Mouse (Mus musculus) thymus, postnatal 36 days (tissue): ENCODE results near the gene Klk1b3.
A peak's percentile ranks its signal among the peaks of the same experiment; 100 is the strongest.
"Not testable (repeated sequence)": the region's sequence is repeated elsewhere in the genome, so short reads cannot be mapped to it uniquely, and the experiment has no call there.

ENCODE experiments used
- DNase-seq, 2 experiments: peaks; one replicate each; pipeline ENCODE4 v3.0.0; 2022; ENCODE audit warnings: mixed read lengths in 2 of 2

The Klk1b3 gene

DNA sequence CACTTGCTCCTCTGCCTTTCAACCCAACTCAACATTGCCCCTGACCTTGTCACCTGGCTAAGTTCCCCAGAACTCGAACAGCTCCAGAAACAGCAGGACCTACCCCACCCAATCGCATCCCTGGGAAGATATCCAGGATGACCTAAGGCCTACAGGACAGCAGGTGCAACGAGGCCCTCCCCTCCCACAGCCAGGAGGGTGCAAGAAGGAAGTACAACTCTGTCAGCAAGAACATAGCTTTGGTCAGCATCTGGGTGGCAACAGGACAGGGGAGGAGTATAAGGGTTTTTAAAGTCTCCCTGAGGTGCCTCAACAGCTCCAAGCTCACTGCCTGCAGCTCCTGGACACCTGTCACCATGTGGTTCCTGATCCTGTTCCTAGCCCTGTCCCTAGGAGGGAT, at the start of gene Klk1b3:
Gene Klk1b3, plus strand, starts transcription at position 301 of the 400 bp plus-strand sequence.
- no peak for DNase-seq

GRCm38 (mm10) chr7:44179299-44180045, 18.5 kb upstream of the Klk1b3 start:
- DNase-seq, result no peak

DNA sequence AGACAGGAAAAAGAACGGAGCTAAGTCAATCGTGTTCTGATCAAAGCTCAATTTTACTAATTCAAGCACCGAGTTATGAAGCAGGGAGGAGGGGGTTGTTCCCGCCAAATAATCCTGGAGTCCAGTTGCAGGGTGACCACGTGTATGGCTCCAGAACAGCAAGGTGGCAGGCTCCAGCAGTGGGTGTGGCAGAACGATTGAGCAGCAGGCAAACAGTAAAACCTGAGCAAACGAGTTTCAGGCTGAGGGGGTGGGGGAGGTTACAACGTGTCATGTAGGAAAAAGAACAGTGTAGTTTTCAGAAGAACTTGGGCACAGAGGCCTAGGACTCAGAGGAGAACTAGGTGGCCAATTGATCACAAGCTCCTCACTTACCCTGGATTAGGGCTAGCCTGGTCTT, 11.5 kb upstream of the Klk1b3 start:
- DNase-seq, result not testable (repeated sequence)

DNA sequence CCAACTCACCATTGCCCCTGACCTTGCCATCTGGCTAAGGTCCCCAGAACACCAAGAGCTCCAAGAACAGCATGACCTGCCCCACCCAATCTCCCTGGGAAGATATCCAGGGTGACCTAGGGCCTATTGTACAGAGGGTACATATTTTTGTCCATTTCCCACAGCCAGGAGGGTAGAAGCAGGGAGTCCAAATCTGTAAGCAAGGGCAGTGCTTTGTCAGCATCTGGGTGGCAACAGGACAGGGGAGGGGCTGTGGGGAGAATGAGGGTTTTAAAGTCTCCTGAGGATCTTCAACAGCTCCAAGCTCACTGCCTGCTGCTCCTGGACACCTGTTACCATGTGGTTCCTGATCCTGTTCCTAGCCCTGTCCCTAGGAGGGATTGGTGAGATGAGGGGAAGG, 10.1 kb upstream of the Klk1b3 start, which contains the start of gene Klk1b24:
Gene Klk1b24, plus strand, starts transcription at position 301 of the 400 bp plus-strand sequence.
- DNase-seq, result not testable (repeated sequence)

- DNase-seq, result not testable (repeated sequence)
Observed at GRCm38 (mm10) chr7:44193466-44193865, 4.5 kb upstream of the Klk1b3 start.

- DNase-seq, result not testable (repeated sequence)
Observed at GRCm38 (mm10) chr7:44207135-44207534, 9.1 kb downstream of the Klk1b3 start, which contains the start of gene Klk1b4. TSS of gene Klk1b4 (plus strand) at chr7:44207435.

- DNase-seq, result no peak
Observed at GRCm38 (mm10) chr7:44208307-44208706, 10.3 kb downstream of the Klk1b3 start.

GRCm38 (mm10) chr7:44215645-44216044, 17.7 kb downstream of the Klk1b3 start, which contains the start of gene Klk1b5:
TSS of gene Klk1b5 (plus strand) at chr7:44215945.
- no peak for DNase-seq

- not testable (repeated sequence) for DNase-seq
Observed at GRCm38 (mm10) chr7:44221601-44222000, 23.6 kb downstream of the Klk1b3 start.

GRCm38 (mm10) chr7:44222335-44222734, 24.3 kb downstream of the Klk1b3 start:
- DNase-seq, result not testable (repeated sequence)

- no peak for DNase-seq
Observed at GRCm38 (mm10) chr7:44225076-44225475, 27.1 kb downstream of the Klk1b3 start, which contains the start of gene Klk1. TSS of gene Klk1 (plus strand) at chr7:44225360.

DNA sequence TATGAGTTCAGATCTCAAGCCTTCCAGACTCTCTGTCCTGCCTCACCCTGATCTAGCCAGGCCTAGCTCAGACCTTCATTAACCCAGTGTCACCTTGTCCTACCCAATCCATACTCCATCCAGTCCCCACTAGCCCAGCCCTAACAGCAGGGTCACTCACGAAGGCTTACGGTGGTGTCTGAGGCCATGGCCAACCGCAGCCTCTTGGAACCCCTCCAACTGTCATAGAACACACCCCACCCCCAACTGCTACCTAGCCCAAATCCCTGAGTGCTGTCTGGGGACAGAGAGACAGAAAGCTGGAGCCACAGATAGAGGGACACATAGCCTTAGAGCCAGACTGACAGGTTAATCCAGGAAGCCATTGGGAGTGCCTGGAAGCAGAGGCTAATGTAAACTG, 37.9 kb downstream of the Klk1b3 start, which contains the start of gene Gm36864:
Gene Gm36864, plus strand, starts transcription at position 269 of the 400 bp plus-strand sequence.
- no peak for DNase-seq

DNA sequence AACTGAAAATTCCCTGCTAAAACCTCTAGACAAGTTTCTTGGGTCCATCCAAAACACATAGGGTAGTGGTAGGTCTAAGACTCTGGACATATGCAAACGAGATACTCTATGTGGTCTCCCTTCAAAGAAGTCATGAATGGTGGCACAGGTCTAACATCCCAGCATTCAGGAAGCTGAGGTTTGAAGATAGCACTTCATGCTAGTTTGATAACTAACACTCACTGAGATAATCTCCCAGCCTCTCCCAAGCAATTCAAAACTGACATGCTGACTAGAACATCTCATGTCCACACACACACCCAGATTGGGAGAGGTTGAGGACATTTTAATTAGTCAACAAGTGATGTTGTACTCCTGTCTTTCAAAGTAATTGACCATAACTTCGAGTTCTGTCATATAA, 41.9 kb downstream of the Klk1b3 start:
- DNase-seq, result no peak

- no peak for DNase-seq
Observed at GRCm38 (mm10) chr7:44240712-44241111, 42.7 kb downstream of the Klk1b3 start.

GRCm38 (mm10) chr7:44241163-44241562, 43.2 kb downstream of the Klk1b3 start:
- no peak for DNase-seq

DNA sequence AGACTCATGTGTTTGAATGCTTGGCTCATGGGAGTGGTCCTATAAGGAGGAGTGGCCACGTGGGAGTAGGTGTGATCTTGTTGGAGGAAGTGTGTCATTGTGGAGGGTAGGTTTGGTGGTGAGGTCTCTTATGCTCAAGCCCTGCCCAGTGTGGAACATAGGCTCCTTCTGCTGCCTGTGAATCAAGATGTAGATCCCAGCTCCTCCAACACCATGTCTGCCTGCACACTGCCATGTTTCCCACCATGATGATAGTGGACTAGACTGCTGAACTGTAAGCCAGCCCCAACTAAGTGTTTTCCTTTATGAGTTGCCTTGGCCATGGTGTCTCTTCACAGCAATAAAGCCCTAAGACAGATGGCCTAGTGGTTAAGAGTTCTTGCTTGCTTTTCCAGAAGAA, 46.1 kb downstream of the Klk1b3 start:
- no peak for DNase-seq

DNA sequence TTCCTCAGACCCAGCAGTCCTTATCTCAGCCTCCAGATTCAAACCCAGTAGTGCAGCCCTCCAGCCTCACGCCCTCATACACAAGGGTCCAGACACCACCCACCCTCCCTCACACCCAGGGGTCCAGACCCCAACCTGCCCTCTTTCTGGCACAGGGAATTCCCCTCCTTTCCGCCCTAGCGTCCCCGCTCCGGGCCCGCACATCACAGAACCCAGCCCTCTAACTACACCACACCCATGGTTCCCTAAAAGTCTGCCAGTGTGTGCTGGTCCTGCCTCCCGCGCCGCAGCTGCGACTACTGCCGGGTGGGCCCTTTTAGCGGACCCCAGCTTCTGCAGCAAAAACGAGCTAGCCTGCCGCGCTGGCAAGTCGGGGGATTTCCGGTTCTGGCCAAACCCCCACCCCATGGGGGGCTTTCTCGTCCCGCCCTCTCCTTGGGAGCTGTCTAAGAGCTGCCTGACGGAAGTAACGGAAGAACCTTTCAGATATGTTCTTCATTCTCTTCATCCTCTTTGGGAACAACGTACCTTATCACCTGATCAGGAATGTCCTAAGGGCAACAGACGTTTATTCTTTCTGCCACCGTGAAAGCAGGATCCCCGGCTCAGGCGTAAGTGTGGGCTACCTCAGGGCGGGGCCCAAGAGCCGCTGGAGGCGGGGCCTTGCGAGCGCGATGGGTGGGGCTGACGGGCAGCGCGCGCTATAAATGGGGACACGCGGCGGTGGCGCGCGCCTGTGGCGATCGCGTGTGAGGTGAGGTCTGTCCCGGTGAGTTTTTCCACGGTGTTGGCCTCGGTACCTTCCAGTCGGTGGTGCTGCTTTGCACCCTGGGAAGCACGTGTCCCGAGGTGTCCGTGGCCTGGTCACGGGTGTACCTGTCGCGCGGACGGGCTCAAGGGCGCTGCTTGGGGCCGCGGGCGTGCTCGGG, 48.3 kb downstream of the Klk1b3 start, which contains the start of the genes 1700028J19Rik and 2410002F23Rik:
Gene 1700028J19Rik, minus strand, starts transcription at position 641 of the 929 bp plus-strand sequence.
Gene 2410002F23Rik, plus strand, starts transcription at position 668 of the 929 bp plus-strand sequence.
- peak; percentile 91 to 92 for DNase-seq

- DNase-seq, result peak in 1 of 2 experiments; percentile 60
Observed at GRCm38 (mm10) chr7:44246984-44247470, 49.0 kb downstream of the Klk1b3 start.

DNA sequence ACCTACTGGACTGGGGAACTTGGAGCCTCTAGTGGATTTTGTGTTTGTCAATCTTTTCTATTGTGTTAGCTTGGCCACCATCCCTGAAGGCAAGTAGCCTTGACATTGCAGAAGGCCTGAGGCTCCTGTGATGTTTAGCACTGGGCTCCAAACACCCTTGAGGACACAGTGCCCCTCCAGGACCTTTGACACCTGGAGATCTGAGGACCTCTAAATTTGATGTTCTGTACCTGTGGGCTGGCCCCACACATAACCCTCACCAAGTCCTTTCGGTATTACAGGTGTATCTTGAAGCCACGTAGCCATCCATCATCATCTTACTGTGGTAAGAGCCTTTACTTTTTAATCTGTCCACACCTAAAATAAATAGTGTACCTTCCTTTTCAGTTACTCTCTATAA, 50.0 kb downstream of the Klk1b3 start:
- no peak for DNase-seq

DNA sequence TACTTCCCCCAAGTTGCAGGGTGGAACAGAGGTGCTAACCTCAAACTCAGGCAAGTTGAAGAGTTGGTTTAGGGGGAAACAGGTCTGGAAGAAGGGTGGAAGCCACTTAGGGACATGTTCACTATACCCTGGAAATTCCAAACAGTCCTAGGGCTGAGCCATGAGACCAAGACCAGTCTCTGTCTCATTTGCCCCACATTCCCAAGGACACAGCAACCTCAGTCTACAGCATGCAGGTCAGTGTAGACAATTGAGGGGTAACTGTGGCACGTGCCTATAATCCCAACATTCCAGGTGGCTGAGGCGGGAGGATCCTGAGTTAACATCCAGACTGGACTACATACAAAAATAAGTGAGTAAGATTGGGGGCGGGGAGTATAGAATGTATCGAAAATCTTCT, 51.3 kb downstream of the Klk1b3 start:
- DNase-seq, result no peak

DNA sequence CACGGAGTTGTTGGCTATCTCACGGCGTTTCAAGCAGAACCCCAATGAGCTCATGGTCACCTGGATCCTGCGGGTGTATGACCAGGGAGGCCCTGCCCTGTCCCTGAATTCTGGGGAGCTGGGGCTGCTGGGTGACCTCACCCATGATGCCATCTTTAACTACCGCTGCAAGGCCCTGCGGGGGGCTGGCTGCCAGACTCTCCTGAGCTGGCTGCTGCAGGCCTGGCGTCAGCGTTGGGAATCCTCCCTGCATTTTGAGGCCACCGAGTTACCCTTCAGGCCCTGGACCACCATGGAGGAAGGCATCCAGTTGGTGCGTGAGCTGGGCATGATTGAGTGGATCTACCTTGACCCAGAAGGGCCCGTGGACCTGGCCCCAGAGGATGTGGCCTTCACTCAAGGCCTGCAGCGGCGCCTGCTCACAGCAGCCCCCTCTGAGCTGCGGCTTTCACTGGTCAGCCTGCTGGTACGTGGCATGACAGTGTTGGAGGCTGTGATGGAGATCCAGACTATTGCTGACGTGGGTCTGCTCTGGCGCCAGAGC, 52.8 kb downstream of the Klk1b3 start:
- DNase-seq, result not testable (repeated sequence)
